18 mouse cellular contexts compared by ENCODE assay signal in genomic region chr13:16659894-16660293, GRCm38 (mm10).
DNase-seq lines count a peak whose midpoint lies in the region; ATAC-seq and TF ChIP-seq lines count a peak whose summit lies in the region.
"Had no signal": no experiment of that assay in that cellular context is flagged by ENCODE, and none has a peak within 500 bp of the region (broad histone marks: within the 10 kb centered on the region; RNA-seq: fewer than 3 reads in every experiment).

No protein-coding gene starts in this region.

- H3K9ac ChIP-seq in forebrain, embryonic 13.5 days, result no peak overlapping the region
- H3K9ac ChIP-seq: hindbrain, embryonic 12.5 days; midbrain, embryonic 13.5 days had no signal

- no peaks in the 10 kb centered on the region for H3K9me3 ChIP-seq in forebrain, embryonic 13.5 days (replicated peaks)
- no peaks in the 10 kb centered on the region for H3K9me3 ChIP-seq in forebrain, embryonic 10.5 days
- H3K9me3 ChIP-seq: hindbrain, embryonic 12.5 days; midbrain, embryonic 13.5 days had no signal

- no peak overlapping the region for H3K4me2 ChIP-seq in forebrain, embryonic 13.5 days
- H3K4me2 ChIP-seq: hindbrain, embryonic 12.5 days; midbrain, embryonic 13.5 days had no signal

- peak; percentile 69; the same call in 1 of the 2 replicates for ATAC-seq in forebrain, embryonic 13.5 days
- ATAC-seq in megakaryocyte-erythroid progenitor cell, adult 5-6 weeks (replicated peaks; ENCODE audit: low FRiP score, low TSS enrichment, poor library complexity, severe bottlenecking), result no peak
- ATAC-seq: intestine, embryonic 16.5 days; midbrain, embryonic 13.5 days had no signal

- H3K4me3 ChIP-seq in forebrain, embryonic 13.5 days, result no peak overlapping the region
- H3K4me3 ChIP-seq in forebrain, embryonic 10.5 days, result no peak overlapping the region
- no peak overlapping the region for H3K4me3 ChIP-seq in left cerebral cortex, adult 2 months
- H3K4me3 ChIP-seq: hindbrain, embryonic 12.5 days; midbrain, embryonic 13.5 days had no signal

- no peaks in the 10 kb centered on the region for H3K36me3 ChIP-seq in forebrain, embryonic 13.5 days (ENCODE audit: poor library complexity, severe bottlenecking)
- H3K36me3 ChIP-seq in forebrain, embryonic 10.5 days (replicated peaks), result no peaks in the 10 kb centered on the region
- H3K36me3 ChIP-seq: hindbrain, embryonic 12.5 days; midbrain, embryonic 13.5 days had no signal

- DNase-seq in forebrain, embryonic 10.5 days (ENCODE audit: extremely low spot score, low spot score), result no peak
- peak; percentile 46 for DNase-seq in testis, postnatal 10 days (ENCODE audit: low spot score)
- no peak for DNase-seq in testis, postnatal 14 days (ENCODE audit: low spot score)
- peak; percentile 22 to 38 for DNase-seq in left cerebral cortex, adult 2 months (ENCODE audit: extremely low spot score in 1 of 2, low spot score in 2 of 2)
- DNase-seq in right cerebral cortex, postnatal 36 days (ENCODE audit: low spot score in 2 of 2), result peak; percentile 44 to 51
- DNase-seq in spleen, postnatal 4 days (ENCODE audit: low spot score in 2 of 2), result no peak
- DNase-seq: adrenal gland, adult 8-10 months; cerebellum, adult 2 months; kidney, postnatal 10 days; liver; lung, adult 2 months had no signal

- WGBS in forebrain, embryonic 13.5 days, result 77% methylated on average over 6 of the region's 6 CpGs
- 91% methylated on average over 6 of the region's 6 CpGs for WGBS in forebrain, embryonic 10.5 days

- no peak overlapping the region for H3K27ac ChIP-seq in forebrain, embryonic 13.5 days
- H3K27ac ChIP-seq in forebrain, embryonic 10.5 days, result no peak overlapping the region
- H3K27ac ChIP-seq in left cerebral cortex, adult 2 months, result no peak overlapping the region
- H3K27ac ChIP-seq: hindbrain, embryonic 12.5 days; macrophage; midbrain, embryonic 13.5 days; stomach, postnatal 0 days had no signal

- no peaks in the 10 kb centered on the region for H3K4me1 ChIP-seq in forebrain, embryonic 13.5 days
- no peaks in the 10 kb centered on the region for H3K4me1 ChIP-seq in forebrain, embryonic 10.5 days
- H3K4me1 ChIP-seq: hindbrain, embryonic 12.5 days; midbrain, embryonic 13.5 days had no signal

- no peaks in the 10 kb centered on the region for H3K27me3 ChIP-seq in forebrain, embryonic 13.5 days
- no peaks in the 10 kb centered on the region for H3K27me3 ChIP-seq in forebrain, embryonic 10.5 days (ENCODE audit: poor library complexity, severe bottlenecking)
- H3K27me3 ChIP-seq: hindbrain, embryonic 12.5 days; midbrain, embryonic 13.5 days had no signal

- TF ChIP-seq CTCF in left cerebral cortex, adult 2 months (IDR thresholded peaks at IDR 0.05), result no peak

- intact Hi-C loops in left cerebral cortex, adult 2 months (cut with DNase I), result loop anchor here (5.0 kb wide), 2 partner anchors 303 to 638 kb away; no protein-coding TSS in a partner anchor

Comparison
In these comparisons a context has a peak if more than half of its experiments do, and no peak if none do; other contexts are left out.
1. DNase-seq: peak in testis, postnatal 10 days (single experiment), left cerebral cortex, adult 2 months (2 of 2) and right cerebral cortex, postnatal 36 days (2 of 2); none in forebrain, embryonic 10.5 days (single experiment), testis, postnatal 14 days (single experiment) and spleen, postnatal 4 days (0 of 2).